20 mouse cellular contexts compared by ENCODE assay signal in genomic region chr15:85661393-85661690, GRCm38 (mm10).
DNase-seq lines count a peak whose midpoint lies in the region; TF ChIP-seq lines count a peak whose summit lies in the region.
"Had no signal": no experiment of that assay in that cellular context is flagged by ENCODE, and none has a peak within 500 bp of the region (broad histone marks: within the 10 kb centered on the region; RNA-seq: fewer than 3 reads in every experiment).

No protein-coding gene starts in this region.

- no peak for TF ChIP-seq CTCF in gastrocnemius, adult 2 months (IDR thresholded peaks at IDR 0.05)
- TF ChIP-seq CTCF in liver, adult 2 months (IDR thresholded peaks at IDR 0.05; ENCODE audit: low read depth, low read length) = no peak

- no peak overlapping the region for H3K9ac ChIP-seq in liver, adult 2 months (ENCODE audit: low read depth, low read length)
- H3K9ac ChIP-seq: embryonic facial prominence, embryonic 15.5 days; liver, postnatal 0 days had no signal

- peaks cover 20% of the 10 kb centered on the region; the same call in 1 of the 2 replicates for H3K79me2 ChIP-seq in liver, adult 2 months (ENCODE audit: control insufficient read depth, insufficient read depth, low read length)

- intact Hi-C loops in gastrocnemius, adult 2 months (cut with DNase I) = no loop called here

- H3K27me3 ChIP-seq in liver, adult 2 months (ENCODE audit: control insufficient read depth, insufficient read depth, low read length) = no peaks in the 10 kb centered on the region

- 38% methylated on average over 2 of the region's 2 CpGs for WGBS in liver, adult 2 months

- TF ChIP-seq POLR2A in liver, adult 2 months (IDR thresholded peaks at IDR 0.05; ENCODE audit: extremely low read depth, insufficient read depth, low read length) = no peak

- H3K36me3 ChIP-seq in liver, adult 2 months (ENCODE audit: control insufficient read depth, insufficient read depth, low read length) = no peaks in the 10 kb centered on the region
- H3K36me3 ChIP-seq: hindbrain, embryonic 10.5 days had no signal

- no peak overlapping the region for H3K4me3 ChIP-seq in gastrocnemius, adult 2 months
- H3K4me3 ChIP-seq in liver, adult 2 months (ENCODE audit: insufficient read depth, low read depth, low read length) = no peak overlapping the region
- H3K4me3 ChIP-seq: embryonic facial prominence, embryonic 15.5 days; left cerebral cortex, adult 2 months; megakaryocyte, embryonic 14.5 days had no signal

- peak; percentile 71 for DNase-seq in cerebellum, adult 11-12 months
- no peak for DNase-seq in cerebellum, adult 9-10 months
- no peak for DNase-seq in gastrocnemius, adult 2 months
- no peak for DNase-seq in gastrocnemius, postnatal 10 days
- no peak for DNase-seq in liver, adult 2 months (ENCODE audit: extremely low read depth, low read depth, low spot score)
- DNase-seq in liver = no peak
- peak; percentile 62 to 67 for DNase-seq in cerebellum, postnatal 14 days
- DNase-seq in thymus, adult 18-20 months = no peak
- DNase-seq: adrenal gland, postnatal 25 days; liver, postnatal 0 days; lung, postnatal 14 days; right cerebral cortex, postnatal 4 days; thymus, postnatal 36 days had no signal

- peak overlapping the region; percentile 96 for H3K27ac ChIP-seq in gastrocnemius, adult 2 months
- peak overlapping the region; percentile 72 for H3K27ac ChIP-seq in liver, adult 2 months (replicated peaks; ENCODE audit: insufficient read depth, low read depth, low read length)
- H3K27ac ChIP-seq: embryonic facial prominence, embryonic 15.5 days; heart, embryonic 13.5 days; hindbrain, embryonic 10.5 days; kidney, postnatal 0 days; neural tube, embryonic 15.5 days had no signal

- peaks cover 13% of the 10 kb centered on the region for H3K4me1 ChIP-seq in liver, adult 2 months (ENCODE audit: control insufficient read depth, insufficient read depth, low read length)

Comparison
In these comparisons a context has a peak if more than half of its experiments do, and no peak if none do; other contexts are left out.
1. DNase-seq: peak in cerebellum, adult 11-12 months (single experiment) and cerebellum, postnatal 14 days (2 of 2); none in cerebellum, adult 9-10 months (single experiment), gastrocnemius, adult 2 months (single experiment), gastrocnemius, postnatal 10 days (single experiment), liver, adult 2 months (single experiment), liver (single experiment) and thymus, adult 18-20 months (0 of 2).